Mouse (Mus musculus) gastrocnemius, postnatal 25 days (tissue): ENCODE results near the gene Krtap3-3. TPM values are rescaled to one million over a fixed set of nuclear protein-coding genes. Genes with fewer than 3 reads are reported as not detected.

Experiments used
- total RNA-seq, 2 experiments: library from RNA; stranded (reverse); gene quantifications; 1 replicate in 1 of 2; 2 replicates in 1 of 2; pipeline ENCODE4 v1.2.3; 2021

Krtap3-3 gene
- total RNA-seq, 2 experiments from 2014 or later: not detected

Other genes starting within 250 kb of the Krtap3-3 start
- not detected for gene Krt25, start 227.9 kb downstream of the Krtap3-3 start, total RNA-seq
- not detected for gene Krt26, start 212.9 kb downstream of the Krtap3-3 start, total RNA-seq
- not detected for gene Krt27, start 199.8 kb downstream of the Krtap3-3 start, total RNA-seq
- not detected for gene Krt28, start 176.0 kb downstream of the Krtap3-3 start, total RNA-seq
- 1 to 10 TPM; 4.0 to 5.5 TPM for gene Krt10, start 161.5 kb downstream of the Krtap3-3 start, total RNA-seq
- not detected for gene Krt12, start 128.6 kb downstream of the Krtap3-3 start, total RNA-seq
- gene Krt20, start 112.7 kb downstream of the Krtap3-3 start, total RNA-seq: not detected
- gene Krt23, start 57.7 kb downstream of the Krtap3-3 start, total RNA-seq: not detected
- not detected for gene Krt39, start 29.5 kb downstream of the Krtap3-3 start, total RNA-seq
- not detected for gene Krt40, start 7.7 kb downstream of the Krtap3-3 start, total RNA-seq
- gene Krtap3-2, start 6.0 kb upstream of the Krtap3-3 start, total RNA-seq: not detected
- not detected for gene Gm11939, start 8.6 kb upstream of the Krtap3-3 start, total RNA-seq
- gene Krtap3-1, start 15.8 kb upstream of the Krtap3-3 start, total RNA-seq: not detected
- not detected for gene Krtap1-5, start 30.2 kb upstream of the Krtap3-3 start, total RNA-seq
- not detected for gene Krtap1-4, start 32.8 kb upstream of the Krtap3-3 start, total RNA-seq
- gene Krtap1-3, start 40.5 kb upstream of the Krtap3-3 start, total RNA-seq: not detected
- not detected for gene Krtap9-3, start 47.2 kb upstream of the Krtap3-3 start, total RNA-seq
- not detected for gene Gm11938, start 52.4 kb upstream of the Krtap3-3 start, total RNA-seq
- not detected for gene Gm11937, start 59.3 kb upstream of the Krtap3-3 start, total RNA-seq
- gene Krtap2-4, start 64.0 kb upstream of the Krtap3-3 start, total RNA-seq: not detected
- gene Gm11562, start 69.6 kb upstream of the Krtap3-3 start, total RNA-seq: not detected
- not detected for gene Krtap4-1, start 77.4 kb upstream of the Krtap3-3 start, total RNA-seq
- gene Krtap4-2, start 84.2 kb upstream of the Krtap3-3 start, total RNA-seq: not detected
- gene Krtap4-7, start 93.2 kb upstream of the Krtap3-3 start, total RNA-seq: not detected
- not detected for gene Gm11555, start 99.4 kb upstream of the Krtap3-3 start, total RNA-seq
- gene Gm11563, start 108.1 kb upstream of the Krtap3-3 start, total RNA-seq: not detected
- gene Krtap4-6, start 115.1 kb upstream of the Krtap3-3 start, total RNA-seq: not detected
- not detected for gene Gm14190, start 139.9 kb upstream of the Krtap3-3 start, total RNA-seq
- gene Gm14180, start 183.4 kb upstream of the Krtap3-3 start, total RNA-seq: not detected
- not detected for gene Gm11595, start 222.0 kb upstream of the Krtap3-3 start, total RNA-seq
- gene Krtap4-8, start 229.8 kb upstream of the Krtap3-3 start, total RNA-seq: not detected
- not detected for gene Krtap4-9, start 234.3 kb upstream of the Krtap3-3 start, total RNA-seq
- gene Gm11596, start 242.6 kb upstream of the Krtap3-3 start, total RNA-seq: not detected
- not detected for gene Gm11569, start 248.1 kb upstream of the Krtap3-3 start, total RNA-seq